Mouse (Mus musculus) bone marrow macrophage, adult 2 months (primary cell): Measurements from ENCODE around the gene Pdia2.

ENCODE experiments used
- CTCF ChIP-seq: IDR thresholded peaks from 2 replicates; pipeline ENCODE4 v1.5.1; 2012; ENCODE audit warnings: low read depth, mild to moderate bottlenecking, low read length, moderate library complexity
- POLR2A ChIP-seq: IDR thresholded peaks from 2 replicates; pipeline ENCODE4 v1.6.1; 2012; ENCODE audit warnings: mild to moderate bottlenecking, low read depth, low read length, borderline replicate concordance

DNA sequence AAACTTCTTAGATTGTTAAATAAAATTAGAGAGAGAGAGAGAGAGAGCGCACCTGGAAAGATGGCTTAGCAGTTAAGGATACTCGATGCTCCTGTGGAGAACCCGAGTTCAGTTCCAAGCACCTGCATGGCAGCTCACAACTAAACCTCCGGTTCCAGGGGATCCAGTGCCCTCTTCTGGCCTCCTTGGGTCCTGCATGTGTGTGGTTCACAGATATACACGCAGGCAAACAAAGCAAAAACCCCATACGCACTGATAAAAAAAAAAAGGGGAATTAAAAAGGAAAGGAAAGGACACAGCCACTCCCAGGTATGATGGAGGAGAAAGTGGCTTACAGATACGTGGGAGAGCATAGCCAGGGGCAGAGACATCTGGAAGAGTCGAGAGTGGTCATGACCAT, 34.0 kb upstream of the Pdia2 start:
- TF ChIP-seq POLR2A, result no peak
- peak; percentile 27; the same call in 1 of the 2 replicates for TF ChIP-seq CTCF
